Mouse (Mus musculus) urinary bladder, adult 18-20 months (tissue): Measurements from ENCODE around the gene Nptx1.
A peak's percentile ranks its signal among the peaks of the same experiment; 100 is the strongest.

Experiments used
- DNase-seq, 2 experiments: peaks; one replicate each; pipeline ENCODE4 v3.0.0; 2022; ENCODE audit warnings: low spot score in 2 of 2, mixed read lengths in 2 of 2

The Nptx1 gene

GRCm38 (mm10) chr11:119547183-119547921, at the start of gene Nptx1:
Nptx1 (minus strand) TSS chr11:119547753.
- peak in 1 of 2 experiments; percentile 48 for DNase-seq

GRCm38 (mm10) chr11:119593966-119594365, 46.4 kb upstream of the Nptx1 start:
- DNase-seq, result no peak

- no peak for DNase-seq
Measured at GRCm38 (mm10) chr11:119589242-119589641, 41.7 kb upstream of the Nptx1 start.

- DNase-seq, result no peak
Measured at GRCm38 (mm10) chr11:119587112-119587511, 39.6 kb upstream of the Nptx1 start.

- no peak for DNase-seq
Measured at GRCm38 (mm10) chr11:119586511-119586910, 39.0 kb upstream of the Nptx1 start.

GRCm38 (mm10) chr11:119577721-119578120, 30.2 kb upstream of the Nptx1 start:
- no peak for DNase-seq

- DNase-seq, result no peak
Measured at GRCm38 (mm10) chr11:119576855-119577254, 29.3 kb upstream of the Nptx1 start.

GRCm38 (mm10) chr11:119572316-119573010, 24.9 kb upstream of the Nptx1 start:
- no peak for DNase-seq

- DNase-seq, result no peak
Measured at GRCm38 (mm10) chr11:119566188-119566587, 18.6 kb upstream of the Nptx1 start.

GRCm38 (mm10) chr11:119565684-119566083, 18.1 kb upstream of the Nptx1 start:
- no peak for DNase-seq

- DNase-seq, result no peak
Measured at GRCm38 (mm10) chr11:119565021-119565420, 17.5 kb upstream of the Nptx1 start.

GRCm38 (mm10) chr11:119564383-119564782, 16.8 kb upstream of the Nptx1 start:
- DNase-seq, result no peak

- DNase-seq, result no peak
Measured at GRCm38 (mm10) chr11:119563166-119563565, 15.6 kb upstream of the Nptx1 start.

GRCm38 (mm10) chr11:119562286-119562685, 14.7 kb upstream of the Nptx1 start:
- DNase-seq, result no peak

- DNase-seq, result no peak
Measured at GRCm38 (mm10) chr11:119558870-119559610, 11.5 kb upstream of the Nptx1 start.

GRCm38 (mm10) chr11:119557940-119558869, 10.7 kb upstream of the Nptx1 start:
- no peak for DNase-seq

- no peak for DNase-seq
Measured at GRCm38 (mm10) chr11:119555170-119555569, 7.6 kb upstream of the Nptx1 start.

- no peak for DNase-seq
Measured at GRCm38 (mm10) chr11:119554706-119555105, 7.2 kb upstream of the Nptx1 start.

GRCm38 (mm10) chr11:119552902-119553802, 5.6 kb upstream of the Nptx1 start:
- no peak for DNase-seq

GRCm38 (mm10) chr11:119552301-119552700, 4.7 kb upstream of the Nptx1 start:
- DNase-seq, result no peak
